Mouse (Mus musculus) midbrain, postnatal 0 days (tissue): ENCODE measurements at regions not wholly inside any gene's neighbourhood (a gene's known extent, or its start where the extent isn't known, plus 50 kb on each side); places are given as distances from the start of the nearest gene placed in this dataset.
A peak's percentile ranks its signal among the peaks of the same experiment; 100 is the strongest.

ENCODE experiments used
- ATAC-seq: fragments of 200-750 bp; cut with Nextera tagmentation; 2 replicates; pipeline ENCODE4 v1.8.0; 2017; ENCODE audit warnings: moderate number of reproducible peaks, mild to moderate bottlenecking, moderate TSS enrichment, moderate library complexity; ENCODE audit not compliant: low FRiP score
- DNase-seq: peaks from one replicate; pipeline ENCODE4 v3.0.0-alpha.2; 2015; ENCODE audit warnings: low spot score
- H3K27ac ChIP-seq: fragments of 300-500 bp; sonication (generic); 2 replicates; pipeline ENCODE4 v1.5.1; 2014; ENCODE audit warnings: low read depth, mild to moderate bottlenecking, low read length, mixed read lengths
- H3K27me3 ChIP-seq: fragments of 300-500 bp; sonication (generic); 2 replicates; pipeline ENCODE4 v1.6.1; 2014; ENCODE audit warnings: low read length, control low read depth, mixed read lengths; ENCODE audit not compliant: insufficient read depth
- H3K36me3 ChIP-seq: fragments of 300-500 bp; sonication (generic); 2 replicates; pipeline ENCODE4 v1.6.1; 2014; ENCODE audit warnings: low read length, control low read depth, mixed read lengths; ENCODE audit not compliant: insufficient read depth
- H3K4me1 ChIP-seq: fragments of 300-500 bp; sonication (generic); 2 replicates; pipeline ENCODE4 v1.6.1; 2014; ENCODE audit warnings: mild to moderate bottlenecking, control low read depth, antibody characterized with exemption, low read length, mixed read lengths; ENCODE audit not compliant: insufficient read depth
- H3K4me2 ChIP-seq: fragments of 300-500 bp; sonication (generic); 2 replicates; pipeline ENCODE4 v1.6.1; 2014; ENCODE audit warnings: low read depth, mild to moderate bottlenecking, low read length, mixed read lengths; ENCODE audit not compliant: poor library complexity, severe bottlenecking
- H3K4me3 ChIP-seq: fragments of 300-500 bp; sonication (generic); 2 replicates; pipeline ENCODE4 v1.5.1; 2014; ENCODE audit warnings: low read depth, mild to moderate bottlenecking, low read length, moderate library complexity
- H3K9ac ChIP-seq: fragments of 300-500 bp; sonication (generic); replicated peaks from 2 replicates; pipeline ENCODE4 v1.6.1; 2014; ENCODE audit warnings: mild to moderate bottlenecking, low read length, moderate library complexity, mixed read lengths; ENCODE audit not compliant: poor library complexity, severe bottlenecking
- H3K9me3 ChIP-seq: fragments of 300-500 bp; sonication (generic); 2 replicates; pipeline ENCODE4 v1.6.1; 2016; ENCODE audit warnings: low read length, control low read depth
- CTCF ChIP-seq: IDR thresholded peaks from 2 replicates; pipeline ENCODE4 v1.5.1; 2016; ENCODE audit warnings: antibody characterized with exemption, mild to moderate bottlenecking
- WGBS: fragments of 180-500 bp; shearing (Covaris S2); extraction: QIAGEN DNeasy Blood & Tissue Kit; methylation state at CpG from one replicate; pipeline ENCODE4 v1.1.7; 2014; 5-methylcytosine and 5-hydroxymethylcytosine counted together

- DNase-seq (no peak), ATAC-seq (no peak)
- Histone ChIP-seq H3K4me2 (no peak overlapping the region), H3K27ac (no peak overlapping the region), H3K27me3 (no peaks in the 10 kb centered on the region), H3K9ac (no peak overlapping the region), H3K4me1 (no peaks in the 10 kb centered on the region), H3K4me3 (no peak overlapping the region), H3K36me3 (no peaks in the 10 kb centered on the region), H3K9me3 (peaks cover 4% of the 10 kb centered on the region; the same call in 1 of the 2 replicates)
- TF ChIP-seq CTCF = no peak
Measured at GRCm38 (mm10) chr2:123165384-123165783, 400.3 kb downstream of the Sqor start.

GRCm38 (mm10) chr2:123170611-123171010, 405.6 kb downstream of the Sqor start:
- Histone ChIP-seq H3K4me2 (no peak overlapping the region), H3K36me3 (no peaks in the 10 kb centered on the region), H3K9ac (no peak overlapping the region), H3K4me1 (no peaks in the 10 kb centered on the region), H3K9me3 (no peaks in the 10 kb centered on the region), H3K27me3 (no peaks in the 10 kb centered on the region), H3K4me3 (no peak overlapping the region), H3K27ac (no peak overlapping the region)
- 95% methylated on average over 1 of the region's 1 CpGs for WGBS
- TF ChIP-seq CTCF = no peak
- DNase-seq (no peak), ATAC-seq (no peak)

- H3K4me1 ChIP-seq = no peaks in the 10 kb centered on the region
- H3K9ac ChIP-seq = no peak overlapping the region
- no peak overlapping the region for H3K4me2 ChIP-seq
- H3K27me3 ChIP-seq = no peaks in the 10 kb centered on the region
- no peaks in the 10 kb centered on the region for H3K9me3 ChIP-seq
- TF ChIP-seq CTCF = no peak
- no peaks in the 10 kb centered on the region for H3K36me3 ChIP-seq
- no peak overlapping the region for H3K27ac ChIP-seq
- DNase-seq = peak; percentile 44
- H3K4me3 ChIP-seq = no peak overlapping the region
- no peak for ATAC-seq
Measured at GRCm38 (mm10) chr2:123182208-123182607, 417.2 kb downstream of the Sqor start.

DNA sequence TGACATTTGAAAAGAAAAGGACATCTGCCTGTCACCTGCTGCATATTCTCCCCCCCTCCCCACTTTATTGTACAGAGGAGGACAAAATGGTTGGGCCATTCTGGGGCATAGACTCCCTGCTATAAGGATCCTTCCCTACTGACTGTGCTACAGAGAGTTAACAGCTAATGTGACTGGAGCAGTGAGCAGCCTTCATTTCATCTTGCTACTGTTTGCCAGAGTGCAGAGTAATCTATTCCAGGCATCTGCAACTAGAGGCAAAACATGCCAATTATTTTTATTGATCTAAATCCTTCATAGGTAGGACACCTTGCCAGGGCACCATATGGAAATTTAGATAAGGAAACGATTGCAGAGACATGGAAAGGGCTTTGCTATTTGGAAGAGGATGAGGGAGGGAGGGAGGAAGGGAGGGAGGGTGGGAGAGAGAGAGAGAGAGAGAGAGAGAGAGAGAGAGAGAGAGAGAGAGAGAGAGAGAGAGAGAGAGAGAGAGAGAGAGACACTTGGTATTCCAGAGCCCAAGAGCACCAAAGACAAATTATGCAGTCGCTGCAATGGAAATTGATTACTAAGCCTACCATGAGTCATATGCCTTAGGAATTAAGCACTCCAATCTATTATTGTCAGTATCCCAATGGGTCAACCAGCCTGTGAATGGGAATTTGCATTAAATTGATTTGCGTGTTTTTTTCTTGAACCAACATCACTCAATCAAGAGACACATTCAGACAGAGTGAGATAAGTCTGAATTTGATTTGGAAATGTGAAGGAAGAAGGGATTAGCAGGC, 426.0 kb downstream of the Sqor start:
- ATAC-seq = no peak
- H3K27me3 ChIP-seq = no peaks in the 10 kb centered on the region
- no peak for TF ChIP-seq CTCF

GRCm38 (mm10) chr2:123194533-123194932, 429.5 kb downstream of the Sqor start:
- ATAC-seq = no peak
- WGBS = 60% methylated on average over 1 of the region's 1 CpGs

More for the DNA sequence above, 426.0 kb downstream of the Sqor start:
- H3K4me1 ChIP-seq = peaks cover 3% of the 10 kb centered on the region; the same call in 1 of the 2 replicates
- H3K36me3 ChIP-seq = no peaks in the 10 kb centered on the region
- WGBS = 36% methylated on average over 3 of the region's 3 CpGs
- H3K4me2 ChIP-seq = no peak overlapping the region
- peak; percentile 9 for DNase-seq
- H3K27ac ChIP-seq = no peak overlapping the region
- no peak overlapping the region for H3K9ac ChIP-seq
- no peak overlapping the region for H3K4me3 ChIP-seq
- H3K9me3 ChIP-seq = no peaks in the 10 kb centered on the region

More at GRCm38 (mm10) chr2:123194533-123194932, 429.5 kb downstream of the Sqor start:
- H3K27ac ChIP-seq = no peak overlapping the region
- no peak overlapping the region for H3K9ac ChIP-seq
- H3K27me3 ChIP-seq = no peaks in the 10 kb centered on the region
- H3K9me3 ChIP-seq = no peaks in the 10 kb centered on the region
- peak; percentile 56 for TF ChIP-seq CTCF
- H3K36me3 ChIP-seq = no peaks in the 10 kb centered on the region
- no peak overlapping the region for H3K4me3 ChIP-seq
- H3K4me2 ChIP-seq = no peak overlapping the region
- DNase-seq = peak; percentile 49
- H3K4me1 ChIP-seq = peaks cover 3% of the 10 kb centered on the region; the same call in 1 of the 2 replicates
